Mouse (Mus musculus) spleen, postnatal 4 days (tissue): Measurements from ENCODE around the gene Atg4b.

Source experiments
- DNase-seq, 2 experiments: peaks; one replicate each; pipeline ENCODE4 v3.0.0; 2022; ENCODE audit warnings: low spot score in 2 of 2

The Atg4b gene

DNA sequence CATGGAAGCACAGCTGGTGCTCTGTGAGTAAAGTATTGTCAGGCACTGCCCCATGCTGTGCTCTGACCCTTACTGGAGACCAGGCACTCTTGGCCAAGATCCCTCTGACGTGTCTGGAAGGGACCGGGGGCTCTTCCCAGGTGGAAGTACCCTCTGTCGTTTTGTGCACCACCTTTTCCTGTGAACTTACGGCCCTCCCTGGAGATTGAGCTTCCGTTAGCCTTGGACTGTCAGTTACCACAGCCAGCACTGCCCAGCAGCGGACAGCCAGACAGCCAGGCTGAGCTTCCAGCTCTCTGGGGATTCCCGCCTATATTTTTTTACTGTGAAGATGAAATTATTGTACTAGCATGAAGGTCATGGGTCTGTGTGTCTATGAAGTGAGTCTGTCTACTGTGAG, 67.4 kb downstream of the Atg4b start:
- DNase-seq = no peak

DNA sequence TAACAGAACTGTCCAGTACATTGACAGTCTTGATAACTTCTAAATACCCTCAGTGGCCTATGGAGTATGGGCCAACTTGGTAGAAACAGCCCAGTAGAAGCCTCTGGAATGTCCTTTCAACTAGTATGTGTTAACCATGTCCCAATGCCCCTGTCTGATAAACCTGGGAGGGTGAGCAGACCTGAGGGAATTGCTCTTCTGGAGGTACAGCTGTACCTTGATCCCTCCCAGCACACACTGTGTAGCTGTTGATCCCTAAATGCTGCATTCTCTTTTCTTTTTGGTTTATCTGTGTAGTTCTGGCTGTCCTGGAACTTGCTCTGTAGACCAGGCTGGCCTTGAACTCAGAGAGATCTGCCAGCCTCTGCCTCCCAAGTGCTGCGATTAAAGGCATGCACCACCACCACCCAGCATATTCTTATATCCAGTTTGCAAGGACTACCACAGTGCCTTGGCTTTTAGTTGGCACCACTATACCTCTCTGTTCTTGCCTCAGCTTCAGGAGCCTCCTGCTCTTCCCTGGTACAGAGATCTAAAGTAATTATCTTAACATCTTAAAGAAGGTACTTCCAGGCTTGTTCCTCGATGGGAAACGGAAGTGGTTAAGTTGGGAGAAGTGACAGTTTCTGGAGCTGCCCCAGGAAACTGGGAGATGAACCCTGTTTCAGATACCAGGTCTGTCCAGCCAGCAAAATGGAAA, 72.6 kb downstream of the Atg4b start:
- no peak for DNase-seq

- DNase-seq = no peak
Observed at GRCm38 (mm10) chr1:93824609-93825008, 73.3 kb downstream of the Atg4b start, which contains the start of gene D2hgdh. Gene D2hgdh, plus strand, starts transcription at chr1:93824909.

- peak; percentile 93 to 95 for DNase-seq
Observed at GRCm38 (mm10) chr1:93825105-93825674, 73.9 kb downstream of the Atg4b start.

DNA sequence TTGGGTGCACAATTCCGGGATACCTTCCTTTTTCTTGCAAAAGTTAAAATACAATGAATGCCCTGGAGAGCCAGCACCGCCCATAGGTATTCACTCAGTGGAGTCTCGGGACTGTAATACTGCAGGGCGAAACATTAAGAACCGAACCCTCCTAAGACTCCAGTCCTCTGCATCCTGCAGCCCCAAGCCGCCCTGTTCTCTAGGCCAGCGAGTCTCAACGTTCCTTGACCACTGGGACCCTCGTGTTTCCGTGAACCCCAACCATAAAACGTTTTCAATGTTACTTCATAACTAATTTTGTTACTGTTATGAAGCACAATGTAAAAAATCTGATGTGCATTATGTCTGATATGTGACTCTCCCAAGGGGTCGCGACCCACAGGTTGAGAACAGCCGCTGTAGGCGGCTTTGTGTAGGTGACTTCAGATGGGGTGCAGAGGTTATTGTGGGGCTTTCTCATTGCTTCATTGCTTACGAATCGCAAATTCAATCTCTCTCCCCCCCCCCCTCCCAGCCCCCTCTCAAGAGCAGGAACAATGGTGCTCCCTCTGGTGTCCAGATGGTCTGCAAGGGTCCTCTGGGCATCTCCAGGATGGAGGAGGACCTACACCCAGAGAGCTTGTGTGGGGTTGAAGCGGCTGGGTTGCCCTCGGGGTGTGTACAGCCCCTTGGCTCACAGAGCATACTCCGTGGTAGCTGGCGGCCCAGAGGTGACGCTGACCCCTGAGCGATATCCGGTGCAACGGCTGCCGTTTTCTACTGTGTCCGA, 74.7 kb downstream of the Atg4b start:
- no peak for DNase-seq

DNA sequence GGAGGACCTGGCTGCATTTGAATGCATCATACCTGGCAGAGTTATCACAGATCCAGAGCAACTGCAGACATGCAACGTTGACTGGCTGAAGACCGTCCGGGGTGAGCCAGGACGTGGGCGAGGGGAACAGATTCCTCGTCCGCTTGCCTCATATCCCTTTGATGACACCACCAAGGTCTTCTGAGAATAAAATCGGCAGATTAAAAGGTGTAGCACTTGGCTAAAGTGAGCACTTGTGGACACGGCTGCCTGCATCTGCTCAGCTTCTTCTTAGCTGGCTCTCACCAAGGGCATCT, 75.2 kb downstream of the Atg4b start:
- DNase-seq = no peak

DNA sequence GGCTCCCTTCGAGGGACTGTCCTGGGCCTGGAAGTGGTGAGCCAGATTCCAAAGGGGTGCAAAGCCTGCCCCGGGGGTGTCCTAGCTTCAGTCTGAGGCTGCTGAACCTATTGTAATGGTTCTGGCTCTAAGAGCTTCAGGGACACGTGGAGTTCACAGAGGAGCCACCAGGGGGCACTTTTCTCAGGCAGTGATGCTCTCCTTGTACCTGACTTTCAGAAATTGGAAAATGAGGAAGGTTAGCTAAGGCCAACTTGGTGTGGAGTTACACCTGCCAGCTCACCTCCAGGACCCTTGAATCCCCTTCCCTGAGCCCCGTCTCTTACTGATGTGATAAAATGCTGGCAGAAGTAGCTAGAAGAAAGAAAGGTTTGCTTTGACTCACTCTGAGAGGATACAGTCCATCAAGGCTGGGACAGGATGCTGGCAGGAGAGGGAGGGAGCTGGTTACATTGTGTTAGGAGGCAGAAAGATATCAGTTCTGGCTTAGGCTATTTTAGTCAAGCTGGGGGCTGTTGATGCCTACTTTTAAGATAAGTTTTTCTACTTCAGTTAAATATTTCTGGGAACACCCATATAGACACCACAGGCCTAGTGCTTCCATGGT, 81.6 kb downstream of the Atg4b start:
- peak in 1 of 2 experiments; percentile 56 for DNase-seq

DNA sequence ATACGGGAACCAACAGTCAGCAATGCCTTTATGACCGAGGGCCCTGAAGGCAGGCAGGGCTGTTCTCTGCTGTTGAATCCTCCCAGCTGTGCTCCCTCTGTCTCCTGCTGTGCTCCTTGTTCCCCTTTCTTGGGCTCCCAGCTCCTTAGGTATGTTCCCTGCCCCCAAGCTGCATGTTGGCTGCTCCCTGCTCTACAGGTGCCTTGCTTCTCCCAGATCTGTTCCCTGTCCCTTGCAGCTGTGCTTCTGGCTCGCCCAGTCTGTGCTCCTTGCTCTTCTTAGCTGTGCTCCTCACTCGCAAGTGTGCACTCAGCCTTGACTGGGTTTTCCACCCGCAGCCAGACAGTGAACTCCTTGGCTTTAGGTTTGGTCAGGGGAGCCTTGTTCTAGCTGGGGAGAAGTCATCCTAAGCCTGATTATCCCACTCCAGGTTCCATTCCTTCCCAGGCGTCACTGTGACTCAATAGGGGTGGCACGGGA, 83.4 kb downstream of the Atg4b start:
- peak in 1 of 2 experiments; percentile 64 for DNase-seq

GRCm38 (mm10) chr1:93835211-93835610, 83.9 kb downstream of the Atg4b start:
- peak in 1 of 2 experiments; percentile 67 for DNase-seq

GRCm38 (mm10) chr1:93835876-93836531, 84.7 kb downstream of the Atg4b start:
- DNase-seq = peak in 1 of 2 experiments; percentile 60

DNA sequence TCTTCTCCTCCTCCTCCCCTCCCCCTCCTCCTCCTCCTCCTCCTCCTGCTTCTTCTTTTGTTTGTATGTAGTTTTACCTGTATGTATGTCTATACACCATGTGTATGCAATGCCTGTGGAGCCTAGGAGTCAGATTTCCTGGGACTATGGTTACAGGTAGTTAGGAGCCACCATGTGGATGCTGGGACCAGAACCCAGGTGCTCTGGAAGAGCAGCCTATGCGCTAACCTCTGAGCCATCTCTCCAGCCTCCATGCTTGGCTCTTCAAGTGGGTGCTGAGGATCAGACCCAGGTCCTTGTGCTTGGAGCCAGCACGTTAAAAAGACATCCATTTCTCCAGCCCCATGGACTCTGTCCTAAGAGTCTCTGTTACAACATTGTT, 85.2 kb downstream of the Atg4b start:
- peak in 1 of 2 experiments; percentile 53 for DNase-seq

DNA sequence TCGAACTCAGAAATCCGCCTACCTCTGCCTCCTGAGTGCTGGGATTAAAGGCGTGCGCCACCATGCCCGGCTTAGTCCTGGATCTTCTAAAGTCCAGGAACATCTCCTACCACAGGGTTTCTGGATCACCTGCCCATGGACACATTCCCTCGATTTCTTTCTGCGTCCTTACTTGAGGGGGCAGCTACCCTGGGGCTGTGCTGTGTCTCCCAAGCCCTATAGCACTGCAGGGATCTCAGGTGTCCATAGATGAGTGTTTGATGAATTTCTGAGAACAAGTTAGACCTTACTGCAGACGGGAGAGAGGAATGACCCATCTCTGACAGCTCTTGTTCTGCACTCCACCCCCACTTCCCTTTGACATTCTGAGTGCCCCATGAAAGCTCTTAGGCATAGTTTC, 86.0 kb downstream of the Atg4b start:
- DNase-seq = peak in 1 of 2 experiments; percentile 55

DNA sequence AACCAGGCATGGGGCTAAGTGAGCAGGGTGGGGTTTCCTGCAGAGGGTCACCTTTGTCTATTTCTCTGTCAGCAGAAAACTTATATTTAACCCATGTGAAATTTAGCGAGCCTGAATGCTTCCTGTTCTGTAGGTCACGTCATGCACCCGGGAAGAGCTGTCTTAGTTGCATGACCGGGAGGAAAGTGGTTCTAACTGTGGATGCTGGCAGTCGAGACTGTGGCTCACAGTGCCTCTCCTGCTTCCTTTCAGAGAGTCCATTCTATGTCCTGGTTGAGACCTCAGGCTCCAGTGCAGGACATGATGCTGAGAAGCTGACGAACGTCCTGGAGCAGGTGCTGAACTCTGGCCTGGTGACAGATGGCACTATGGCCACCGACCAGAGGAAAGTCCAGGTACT, 87.3 kb downstream of the Atg4b start:
- peak in 1 of 2 experiments; percentile 52 for DNase-seq
